Mouse (Mus musculus): ENCODE measurements around the gene Lekr1. TPM values are rescaled to one million over a fixed set of nuclear protein-coding genes. Genes with fewer than 3 reads are reported as not detected.

Lekr1 gene
- total and polyA plus RNA-seq, 2 experiments from 2014 or later, result 2.9 to 6.8 TPM

- Histone ChIP-seq H3K36me3 (ENCODE audit: insufficient read depth, low read length) (no peaks in the 10 kb centered on the region), H3K4me3 (ENCODE audit: low read length) (no peak overlapping the region), H3K9ac (replicated peaks; ENCODE audit: low read length) (no peak overlapping the region), H3K4me1 (ENCODE audit: insufficient read depth, low read length) (no peaks in the 10 kb centered on the region), H3K27ac (no peak overlapping the region), H3K4me2 (ENCODE audit: low read depth, low read length) (no peak overlapping the region), H3K27me3 (ENCODE audit: insufficient read depth, low read length) (no peaks in the 10 kb centered on the region), H3K9me3 (ENCODE audit: low read length) (no peaks in the 10 kb centered on the region)
- 62% methylated on average over 5 of the region's 5 CpGs for WGBS
- no peak for TF ChIP-seq CTCF (IDR thresholded peaks at IDR 0.05; ENCODE audit: low read depth)
- no peak for ATAC-seq
- no peak for DNase-seq (ENCODE audit: low spot score)
These were observed 26.5 kb upstream of the Lekr1 start for GRCm38 (mm10) chr3:65639454-65640014.

- TF ChIP-seq CTCF (IDR thresholded peaks at IDR 0.05; ENCODE audit: low read depth), result no peak
- H3K27ac ChIP-seq, result no peak overlapping the region
- H3K9ac ChIP-seq (replicated peaks; ENCODE audit: low read length), result no peak overlapping the region
- no peaks in the 10 kb centered on the region for H3K36me3 ChIP-seq (ENCODE audit: insufficient read depth, low read length)
- no peak overlapping the region for H3K4me2 ChIP-seq (ENCODE audit: low read depth, low read length)
- no peaks in the 10 kb centered on the region for H3K4me1 ChIP-seq (ENCODE audit: insufficient read depth, low read length)
- WGBS, result 87% methylated on average over 2 of the region's 2 CpGs
- H3K4me3 ChIP-seq (ENCODE audit: low read length), result no peak overlapping the region
- ATAC-seq (no peak), DNase-seq (ENCODE audit: low spot score) (no peak)
- H3K27me3 ChIP-seq (ENCODE audit: insufficient read depth, low read length), result no peaks in the 10 kb centered on the region
- H3K9me3 ChIP-seq (ENCODE audit: low read length), result no peaks in the 10 kb centered on the region
These were observed 23.1 kb upstream of the Lekr1 start for GRCm38 (mm10) chr3:65642959-65643358.

GRCm38 (mm10) chr3:65643654-65644053, 22.4 kb upstream of the Lekr1 start:
- Histone ChIP-seq H3K4me2 (ENCODE audit: low read depth, low read length) (no peak overlapping the region), H3K4me1 (ENCODE audit: insufficient read depth, low read length) (no peaks in the 10 kb centered on the region), H3K27ac (no peak overlapping the region), H3K36me3 (ENCODE audit: insufficient read depth, low read length) (no peaks in the 10 kb centered on the region), H3K9ac (replicated peaks; ENCODE audit: low read length) (no peak overlapping the region), H3K27me3 (ENCODE audit: insufficient read depth, low read length) (no peaks in the 10 kb centered on the region), H3K4me3 (ENCODE audit: low read length) (no peak overlapping the region), H3K9me3 (ENCODE audit: low read length) (no peaks in the 10 kb centered on the region)
- 91% methylated on average over 1 of the region's 1 CpGs for WGBS
- no peak for TF ChIP-seq CTCF (IDR thresholded peaks at IDR 0.05; ENCODE audit: low read depth)
- no peak for DNase-seq (ENCODE audit: low spot score)
- no peak for ATAC-seq

- Histone ChIP-seq H3K27ac (no peak overlapping the region), H3K36me3 (ENCODE audit: insufficient read depth, low read length) (no peaks in the 10 kb centered on the region), H3K4me3 (ENCODE audit: low read length) (no peak overlapping the region), H3K9ac (replicated peaks; ENCODE audit: low read length) (no peak overlapping the region), H3K9me3 (ENCODE audit: low read length) (no peaks in the 10 kb centered on the region), H3K4me1 (ENCODE audit: insufficient read depth, low read length) (no peaks in the 10 kb centered on the region), H3K4me2 (ENCODE audit: low read depth, low read length) (no peak overlapping the region), H3K27me3 (ENCODE audit: insufficient read depth, low read length) (no peaks in the 10 kb centered on the region)
- ATAC-seq (no peak), DNase-seq (ENCODE audit: low spot score) (no peak)
- WGBS, result 76% methylated on average over 8 of the region's 8 CpGs
- TF ChIP-seq CTCF (IDR thresholded peaks at IDR 0.05; ENCODE audit: low read depth), result no peak
These were observed 18.4 kb upstream of the Lekr1 start for GRCm38 (mm10) chr3:65647592-65647991.

GRCm38 (mm10) chr3:65648913-65649312, 17.1 kb upstream of the Lekr1 start:
- ATAC-seq (no peak), DNase-seq (ENCODE audit: low spot score) (no peak)
- Histone ChIP-seq H3K36me3 (ENCODE audit: insufficient read depth, low read length) (no peaks in the 10 kb centered on the region), H3K9me3 (ENCODE audit: low read length) (no peaks in the 10 kb centered on the region), H3K4me3 (ENCODE audit: low read length) (no peak overlapping the region), H3K27me3 (ENCODE audit: insufficient read depth, low read length) (no peaks in the 10 kb centered on the region), H3K9ac (replicated peaks; ENCODE audit: low read length) (no peak overlapping the region), H3K27ac (no peak overlapping the region), H3K4me1 (ENCODE audit: insufficient read depth, low read length) (no peaks in the 10 kb centered on the region), H3K4me2 (ENCODE audit: low read depth, low read length) (no peak overlapping the region)
- TF ChIP-seq CTCF (IDR thresholded peaks at IDR 0.05; ENCODE audit: low read depth), result no peak
- 14% methylated on average over 1 of the region's 1 CpGs for WGBS

GRCm38 (mm10) chr3:65650156-65650815, 15.7 kb upstream of the Lekr1 start:
- no peaks in the 10 kb centered on the region for H3K4me1 ChIP-seq (ENCODE audit: insufficient read depth, low read length)
- no peaks in the 10 kb centered on the region for H3K27me3 ChIP-seq (ENCODE audit: insufficient read depth, low read length)
- WGBS, result 56% methylated on average over 7 of the region's 7 CpGs
- H3K9ac ChIP-seq (replicated peaks; ENCODE audit: low read length), result no peak overlapping the region
- ATAC-seq (no peak), DNase-seq (ENCODE audit: low spot score) (no peak)
- no peaks in the 10 kb centered on the region for H3K9me3 ChIP-seq (ENCODE audit: low read length)
- no peak overlapping the region for H3K4me3 ChIP-seq (ENCODE audit: low read length)
- no peak for TF ChIP-seq CTCF (IDR thresholded peaks at IDR 0.05; ENCODE audit: low read depth)
- H3K27ac ChIP-seq, result no peak overlapping the region
- H3K4me2 ChIP-seq (ENCODE audit: low read depth, low read length), result no peak overlapping the region
- no peaks in the 10 kb centered on the region for H3K36me3 ChIP-seq (ENCODE audit: insufficient read depth, low read length)

- no peak overlapping the region for H3K27ac ChIP-seq
- no peak for ATAC-seq
- WGBS, result 82% methylated on average over 10 of the region's 10 CpGs
- H3K4me3 ChIP-seq (ENCODE audit: low read length), result no peak overlapping the region
- H3K9me3 ChIP-seq (ENCODE audit: low read length), result no peaks in the 10 kb centered on the region
- H3K9ac ChIP-seq (replicated peaks; ENCODE audit: low read length), result no peak overlapping the region
- no peak for DNase-seq (ENCODE audit: low spot score)
- H3K4me1 ChIP-seq (ENCODE audit: insufficient read depth, low read length), result 0 out of 2 replicates have a peak, but pooled peaks cover 2% of the 10 kb centered on the region
- no peaks in the 10 kb centered on the region for H3K36me3 ChIP-seq (ENCODE audit: insufficient read depth, low read length)
- no peaks in the 10 kb centered on the region for H3K27me3 ChIP-seq (ENCODE audit: insufficient read depth, low read length)
- no peak overlapping the region for H3K4me2 ChIP-seq (ENCODE audit: low read depth, low read length)
- TF ChIP-seq CTCF (IDR thresholded peaks at IDR 0.05; ENCODE audit: low read depth), result no peak
These were observed 11.4 kb upstream of the Lekr1 start for GRCm38 (mm10) chr3:65654541-65655206.

Measured in hindbrain, postnatal 0 days (tissue).